In the genomic region with DNA sequence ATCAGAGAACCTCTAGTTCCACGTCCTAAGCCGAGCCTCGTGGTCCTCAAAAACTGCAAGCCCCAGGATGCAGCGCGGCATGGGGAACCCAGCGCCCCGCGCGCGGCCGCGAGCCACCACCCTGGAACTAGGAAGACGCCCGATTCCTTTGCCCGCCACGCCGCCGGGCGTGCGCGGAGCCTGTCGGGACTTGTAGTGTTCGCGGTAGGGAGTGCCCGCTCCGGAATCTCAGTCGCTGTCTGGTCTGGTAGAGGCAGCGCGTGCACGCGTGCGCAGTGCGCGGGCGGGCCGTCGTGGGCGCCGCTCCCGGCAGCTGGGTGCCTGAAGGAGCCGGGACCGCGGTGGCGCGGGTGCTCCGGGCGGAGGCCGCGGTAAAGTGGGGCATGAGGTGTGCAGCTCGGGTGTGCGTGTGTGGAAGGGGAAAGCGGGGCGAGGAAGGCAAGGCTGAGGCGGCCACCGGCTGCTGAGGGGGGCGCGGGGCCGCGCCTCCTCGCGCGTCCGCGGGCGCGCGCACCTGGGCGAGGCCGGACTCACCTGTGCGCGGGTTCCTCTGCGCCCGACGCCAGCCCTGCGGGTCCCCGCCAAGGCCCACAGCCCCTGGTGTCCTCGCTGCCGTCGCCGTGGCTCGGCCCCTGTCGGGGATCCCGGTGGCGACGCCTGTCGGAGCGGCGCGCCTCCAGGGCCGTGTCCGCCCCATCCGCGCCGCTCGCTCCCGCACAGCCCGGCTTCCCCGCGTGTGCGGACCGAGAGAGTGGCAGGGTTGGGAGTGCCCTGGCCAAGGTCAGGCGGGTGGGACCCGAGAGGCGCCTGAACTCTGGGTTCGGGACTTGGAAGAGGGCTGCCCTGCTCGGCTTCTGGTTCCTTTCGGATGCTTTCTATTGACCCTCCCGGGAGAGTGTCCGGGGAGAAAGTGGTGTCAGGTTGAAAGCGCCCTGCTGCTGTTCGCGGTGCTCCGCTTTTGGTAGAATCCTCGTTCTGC, we compare ENCODE assay signal across 8 mouse cellular contexts. TPM values are rescaled to one million over a fixed set of nuclear protein-coding genes. Genes with fewer than 3 reads are reported as not detected.
DNase-seq lines count a peak whose midpoint lies in the region; ATAC-seq lines count a peak whose summit lies in the region.

A gene (plus strand): TSS at position 144 of the 979 bp plus-strand sequence.

- WGBS in embryonic facial prominence, embryonic 14.5 days, result under 1% methylated on average over 52 of the region's 114 CpGs
- under 1% methylated on average over 87 of the region's 114 CpGs for WGBS in limb, embryonic 13.5 days
- WGBS in midbrain, embryonic 15.5 days, result under 1% methylated on average over 84 of the region's 114 CpGs

- peak within 1 kb of the TSS; percentile 89 for H3K9ac ChIP-seq in embryonic facial prominence, embryonic 14.5 days (ENCODE audit: low read depth, low read length)
- peak within 1 kb of the TSS; percentile 80 for H3K9ac ChIP-seq in limb, embryonic 13.5 days
- H3K9ac ChIP-seq in midbrain, embryonic 15.5 days, result peak within 1 kb of the TSS; percentile 70

- H3K27ac ChIP-seq in embryonic facial prominence, embryonic 14.5 days (replicated peaks; ENCODE audit: low read depth, low read length), result peak within 1 kb of the TSS; percentile 71
- peak within 1 kb of the TSS; percentile 33; the same call in 1 of the 2 replicates for H3K27ac ChIP-seq in limb, embryonic 13.5 days
- peak within 1 kb of the TSS; percentile 90 for H3K27ac ChIP-seq in midbrain, embryonic 15.5 days

- no peaks in the 10 kb centered on the region for H3K9me3 ChIP-seq in embryonic facial prominence, embryonic 14.5 days (ENCODE audit: control insufficient read depth, low read length)
- H3K9me3 ChIP-seq in limb, embryonic 13.5 days, result no peaks in the 10 kb centered on the region
- H3K9me3 ChIP-seq in midbrain, embryonic 15.5 days, result no peaks in the 10 kb centered on the region

- no peaks in the 10 kb centered on the region for H3K27me3 ChIP-seq in embryonic facial prominence, embryonic 14.5 days (replicated peaks; ENCODE audit: control insufficient read depth, insufficient read depth, low read length)
- H3K27me3 ChIP-seq in limb, embryonic 13.5 days, result peaks cover 15% of the 10 kb centered on the region
- H3K27me3 ChIP-seq in midbrain, embryonic 15.5 days (replicated peaks), result no peaks in the 10 kb centered on the region

- peak; percentile 100 for DNase-seq in 3134 (ENCODE audit: extremely low read depth, insufficient read length, low spot score)
- DNase-seq in adrenal gland, postnatal 4 days (ENCODE audit: low spot score in 2 of 2), result peak; percentile 90 to 97
- peak; percentile 99 for DNase-seq in embryonic facial prominence, embryonic 14.5 days (ENCODE audit: low spot score)
- peak; percentile 98 to 100 for DNase-seq in heart, adult 9 months (ENCODE audit: low spot score in 2 of 2)
- DNase-seq in kidney, adult 9 months, result peak; percentile 99
- peak; percentile 92 to 96 for DNase-seq in spleen, adult 18-20 months

- peaks cover 12% of the 10 kb centered on the region for H3K4me1 ChIP-seq in embryonic facial prominence, embryonic 14.5 days (ENCODE audit: control insufficient read depth, insufficient read depth, low read length)
- peaks cover 21% of the 10 kb centered on the region for H3K4me1 ChIP-seq in limb, embryonic 13.5 days
- peaks cover 14% of the 10 kb centered on the region for H3K4me1 ChIP-seq in midbrain, embryonic 15.5 days

- H3K36me3 ChIP-seq in embryonic facial prominence, embryonic 14.5 days (ENCODE audit: control insufficient read depth, insufficient read depth, low read length), result no peaks in the 10 kb centered on the region
- H3K36me3 ChIP-seq in limb, embryonic 13.5 days, result no peaks in the 10 kb centered on the region
- H3K36me3 ChIP-seq in midbrain, embryonic 15.5 days (replicated peaks), result no peaks in the 10 kb centered on the region

- peak; percentile 99 for ATAC-seq in embryonic facial prominence, embryonic 14.5 days (ENCODE audit: low read depth)
- peak; percentile 97 for ATAC-seq in limb, embryonic 13.5 days (ENCODE audit: low FRiP score, low read depth)
- ATAC-seq in midbrain, embryonic 15.5 days (replicated peaks), result peak; percentile 99

- H3K4me3 ChIP-seq in embryonic facial prominence, embryonic 14.5 days (ENCODE audit: low read depth, low read length), result peak within 1 kb of the TSS; percentile 88
- peak within 1 kb of the TSS; percentile 78 for H3K4me3 ChIP-seq in limb, embryonic 13.5 days
- H3K4me3 ChIP-seq in midbrain, embryonic 15.5 days, result peak within 1 kb of the TSS; percentile 83

- H3K4me2 ChIP-seq in embryonic facial prominence, embryonic 14.5 days (ENCODE audit: low read depth, low read length), result peak within 1 kb of the TSS; percentile 62
- peak within 1 kb of the TSS; percentile 81 for H3K4me2 ChIP-seq in limb, embryonic 13.5 days (replicated peaks)
- peak within 1 kb of the TSS; percentile 56 for H3K4me2 ChIP-seq in midbrain, embryonic 15.5 days

RNA-seq across cellular contexts. Expression of the gene that starts here (rescaled TPM):
- total RNA-seq in adrenal gland, postnatal 4 days (2021), result 10 to 100 TPM; 39.2 to 41.8 TPM
- polyA plus RNA-seq in embryonic facial prominence, embryonic 14.5 days (2014; fragmentation: Nextera tagmentation; extraction: Ambion mirVana), result 33.1 and 34.9 TPM in 2 replicates
- 38.2 and 40.6 TPM in 2 replicates for polyA plus RNA-seq in limb, embryonic 13.5 days (2015; fragmentation: Nextera tagmentation; extraction: Ambion mirVana)
- 63.7 and 72.9 TPM in 2 replicates for polyA plus RNA-seq in midbrain, embryonic 15.5 days (2015; fragmentation: Nextera tagmentation; extraction: Ambion mirVana)

Comparison
In these comparisons a context has a peak if more than half of its experiments do, and no peak if none do; other contexts are left out.
1. Peak in every context shown above with its lines: DNase-seq, ATAC-seq, H3K4me3 ChIP-seq and H3K27ac ChIP-seq.
2. H3K27ac ChIP-seq: peak in every context shown above with its lines; median percentile 90 in midbrain, embryonic 15.5 days; 71 in embryonic facial prominence, embryonic 14.5 days; 33 in limb, embryonic 13.5 days.